Comparison of ENCODE assay signal across 8 mouse cellular contexts in the genomic region with DNA sequence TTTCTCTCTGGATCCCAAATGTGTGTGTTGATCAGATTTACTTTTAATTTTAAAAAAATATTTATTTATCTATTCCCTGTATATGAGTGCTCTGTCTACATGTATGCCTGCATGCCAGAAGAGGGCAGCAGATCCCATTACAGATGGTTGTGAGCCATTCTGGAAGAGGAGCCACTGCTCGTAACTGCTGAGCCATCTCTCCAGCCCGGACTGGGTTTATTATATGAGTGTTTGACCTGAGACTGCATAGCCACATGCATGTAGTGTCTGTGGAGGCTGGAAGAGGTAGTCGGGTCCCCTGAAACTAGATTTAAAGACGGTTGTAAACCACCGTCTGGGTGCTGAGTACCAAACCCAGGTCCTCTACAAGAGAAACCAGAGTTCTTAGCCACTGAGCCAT. TPM values are rescaled to one million over a fixed set of nuclear protein-coding genes. Genes with fewer than 3 reads are reported as not detected.
A peak's percentile ranks its signal among the peaks of the same experiment; 100 is the strongest.
DNase-seq lines count a peak whose midpoint lies in the region; ATAC-seq and TF ChIP-seq lines count a peak whose summit lies in the region.

No protein-coding gene starts in this region.

- H3K27me3 ChIP-seq in heart, embryonic 12.5 days (replicated peaks), result no peaks in the 10 kb centered on the region
- no peaks in the 10 kb centered on the region for H3K27me3 ChIP-seq in stomach, postnatal 0 days (ENCODE audit: control insufficient read depth, insufficient read depth, low read length)

- no peaks in the 10 kb centered on the region for H3K9me3 ChIP-seq in heart, embryonic 12.5 days (replicated peaks)
- H3K9me3 ChIP-seq in stomach, postnatal 0 days (ENCODE audit: control insufficient read depth, low read length), result no peaks in the 10 kb centered on the region

- no peaks in the 10 kb centered on the region for H3K36me3 ChIP-seq in heart, embryonic 12.5 days
- H3K36me3 ChIP-seq in stomach, postnatal 0 days (ENCODE audit: control insufficient read depth, insufficient read depth, low read length), result no peaks in the 10 kb centered on the region

- peaks cover 15% of the 10 kb centered on the region; the same call in 1 of the 2 replicates for H3K4me1 ChIP-seq in heart, embryonic 12.5 days (replicated peaks)
- 0 out of 2 replicates have a peak, but pooled peaks cover 5% of the 10 kb centered on the region for H3K4me1 ChIP-seq in stomach, postnatal 0 days (replicated peaks; ENCODE audit: control insufficient read depth, insufficient read depth)

- H3K4me3 ChIP-seq in heart, embryonic 12.5 days, result peak overlapping the region; percentile 78; the same call in 1 of the 2 replicates
- peak overlapping the region; percentile 59; the same call in 1 of the 2 replicates for H3K4me3 ChIP-seq in stomach, postnatal 0 days (ENCODE audit: low read depth, low read length)

- DNase-seq in spleen, adult 12 weeks (ENCODE audit: low spot score), result peak; percentile 9
- no peak for DNase-seq in spleen, adult 18-20 months
- peak; percentile 67 for DNase-seq in cerebellum, adult 9-10 months
- DNase-seq in kidney, postnatal 10 days, result peak; percentile 61
- DNase-seq in lung, postnatal 4 days, result peak; percentile 44 to 64
- peak; percentile 61 for DNase-seq in stomach, postnatal 0 days (ENCODE audit: low spot score)
- no peak for DNase-seq in frontal cortex, postnatal 14 days (ENCODE audit: low spot score in 2 of 2)

- TF ChIP-seq EP300 in stomach, postnatal 0 days (optimal IDR thresholded peaks at IDR 0.05), result no peak

- 60% methylated on average over 5 of the region's 5 CpGs for WGBS in heart, embryonic 12.5 days
- 74% methylated on average over 5 of the region's 5 CpGs for WGBS in stomach, postnatal 0 days

- H3K9ac ChIP-seq in heart, embryonic 12.5 days, result no peak overlapping the region
- no peak overlapping the region for H3K9ac ChIP-seq in stomach, postnatal 0 days (ENCODE audit: low read length)

- H3K27ac ChIP-seq in heart, embryonic 12.5 days (ENCODE audit: poor library complexity, severe bottlenecking), result no peak overlapping the region
- no peak overlapping the region for H3K27ac ChIP-seq in stomach, postnatal 0 days (replicated peaks)

- H3K4me2 ChIP-seq in heart, embryonic 12.5 days, result peak overlapping the region; percentile 68
- H3K4me2 ChIP-seq in stomach, postnatal 0 days (replicated peaks; ENCODE audit: low read depth), result peak overlapping the region; percentile 74; the same call in 1 of the 2 replicates

- peak; percentile 75 for TF ChIP-seq CTCF in stomach, postnatal 0 days (IDR thresholded peaks at IDR 0.05; ENCODE audit: low read depth)

- no peak for ATAC-seq in heart, embryonic 12.5 days (ENCODE audit: insufficient number of reproducible peaks, low FRiP score)
- ATAC-seq in stomach, postnatal 0 days (ENCODE audit: low FRiP score, low TSS enrichment), result 0 out of 2 replicates have a peak, but pooled peaks have one; percentile 25

RNA-seq across cellular contexts. Expression of gene Isoc2b, which starts 5.0 kb away (rescaled TPM):
- 3.9 and 4.4 TPM in 2 replicates for polyA plus RNA-seq in heart, embryonic 12.5 days (2016; fragmentation: Nextera tagmentation; extraction: Ambion mirVana)
- polyA plus RNA-seq in stomach, postnatal 0 days (2015; fragmentation: Nextera tagmentation; extraction: Ambion mirVana), result 17.5 and 21.7 TPM in 2 replicates

RNA-seq across cellular contexts. Expression of gene Isoc2a, which starts 11.9 kb away (rescaled TPM):
- polyA plus RNA-seq in heart, embryonic 12.5 days (2016; fragmentation: Nextera tagmentation; extraction: Ambion mirVana), result 0.74 and 1.0 TPM in 2 replicates
- polyA plus RNA-seq in stomach, postnatal 0 days (2015; fragmentation: Nextera tagmentation; extraction: Ambion mirVana), result 0.56 and 0.67 TPM in 2 replicates

RNA-seq across cellular contexts. Expression of gene Shisa7, which starts 20.6 kb away (rescaled TPM):
- 0.05 TPM in 1 of 2 replicates, not detected in the other for polyA plus RNA-seq in heart, embryonic 12.5 days (2016; fragmentation: Nextera tagmentation; extraction: Ambion mirVana)
- 0.15 and 0.16 TPM in 2 replicates for polyA plus RNA-seq in stomach, postnatal 0 days (2015; fragmentation: Nextera tagmentation; extraction: Ambion mirVana)

RNA-seq across cellular contexts. Expression of gene Gm36210, which starts 41.2 kb away (rescaled TPM):
- 0.27 and 0.30 TPM in 2 replicates for polyA plus RNA-seq in heart, embryonic 12.5 days (2016; fragmentation: Nextera tagmentation; extraction: Ambion mirVana)
- not detected in 2 replicates for polyA plus RNA-seq in stomach, postnatal 0 days (2015; fragmentation: Nextera tagmentation; extraction: Ambion mirVana)

RNA-seq across cellular contexts. Expression of gene Zfp628, which starts 49.9 kb away (rescaled TPM):
- polyA plus RNA-seq in heart, embryonic 12.5 days (2016; fragmentation: Nextera tagmentation; extraction: Ambion mirVana), result 2.6 and 2.9 TPM in 2 replicates
- polyA plus RNA-seq in stomach, postnatal 0 days (2015; fragmentation: Nextera tagmentation; extraction: Ambion mirVana), result 1.8 and 1.9 TPM in 2 replicates

Comparison
In these comparisons a context has a peak if more than half of its experiments do, and no peak if none do; other contexts are left out.
1. DNase-seq: peak in spleen, adult 12 weeks (single experiment), cerebellum, adult 9-10 months (single experiment), kidney, postnatal 10 days (single experiment), lung, postnatal 4 days (2 of 2) and stomach, postnatal 0 days (single experiment); none in spleen, adult 18-20 months (0 of 2) and frontal cortex, postnatal 14 days (0 of 2).